Mouse (Mus musculus): ENCODE measurements at regions not wholly inside any gene's neighbourhood (a gene's known extent, or its start where the extent isn't known, plus 50 kb on each side); places are given as distances from the start of the nearest gene placed in this dataset.

DNA sequence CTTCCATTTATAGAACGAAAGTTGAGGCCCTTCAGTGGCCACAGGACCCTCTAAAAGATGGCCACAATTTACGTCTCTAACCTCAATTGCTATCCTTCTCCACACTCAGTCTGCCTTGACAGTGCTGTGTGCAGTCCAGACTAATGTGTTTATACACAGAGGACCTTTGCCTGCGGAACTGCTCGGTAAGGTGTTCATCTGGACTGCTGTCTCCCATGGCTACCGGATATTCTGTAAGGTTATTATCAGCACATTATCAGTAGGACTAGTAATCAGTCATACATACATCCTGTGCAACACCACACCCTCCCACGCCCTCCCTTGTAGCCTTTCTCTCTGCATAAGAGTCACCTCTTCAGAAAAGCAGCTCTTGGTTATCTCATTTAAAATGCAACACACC lies 98.0 kb upstream of the Nav3 start:
- dilution Hi-C loops (cut with MboI; ENCODE audit: extremely low pct_ligation_motif_present, extremely low pct_unique_long_range_greater_than_20kb, low sequenced_read_pairs) = no loop called here
- in situ Hi-C loops (cut with MboI; ENCODE audit: low pct_ligation_motif_present, low pct_unique_long_range_greater_than_20kb, low sequenced_read_pairs) = no loop called here

DNA sequence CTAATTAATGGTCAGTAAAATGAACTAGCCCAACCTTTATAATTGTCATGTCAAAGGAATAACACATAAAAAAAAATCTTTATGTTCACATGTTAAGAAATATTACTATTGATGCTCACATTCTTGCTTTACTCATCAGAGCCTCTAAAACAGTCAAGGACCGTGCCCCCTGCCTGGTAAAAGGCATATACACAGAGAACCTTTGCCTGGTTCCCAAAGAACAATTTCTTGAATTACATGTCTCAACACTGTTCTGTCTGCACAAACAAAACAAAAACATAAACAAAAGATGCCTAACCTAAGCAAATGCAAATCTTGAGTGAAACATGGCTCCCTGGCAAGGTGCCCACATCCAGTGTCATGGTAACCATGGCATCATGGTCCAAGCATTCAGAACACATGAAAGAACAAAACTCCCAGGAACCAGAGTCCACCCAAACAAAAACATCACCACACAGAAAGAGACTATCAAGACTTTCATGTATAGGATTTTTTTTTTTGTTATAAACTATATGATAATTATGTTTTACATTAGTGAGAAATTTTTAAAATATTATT lies 100.4 kb upstream of the Nav3 start:
- Histone ChIP-seq H3K27me3 (replicated peaks) (no peaks in the 10 kb centered on the region), H3K36me3 (replicated peaks in 1 of 2; ENCODE audit: control insufficient read depth in 1 of 2, insufficient read depth in 1 of 2, low read length in 1 of 2) (no peaks in the 10 kb centered on the region), H3K9ac (ENCODE audit: insufficient read depth, low read depth) (no peak overlapping the region), H3K27ac (ENCODE audit: insufficient read depth, low read depth) (no peak overlapping the region), H3K79me2 (replicated peaks; ENCODE audit: control insufficient read depth, extremely low read depth, insufficient read depth, poor library complexity, severe bottlenecking) (no peaks in the 10 kb centered on the region), H3K4me2 (ENCODE audit: insufficient read depth, low read depth, poor library complexity, severe bottlenecking) (no peak overlapping the region), H3K4me1 (ENCODE audit: control insufficient read depth in 1 of 2, insufficient read depth in 2 of 2) (no peaks in the 10 kb centered on the region), H3K4me3 (replicated peaks in 1 of 3; ENCODE audit: low read depth in 2 of 3, low read length in 2 of 3, poor library complexity in 1 of 3) (no peak overlapping the region), H3K9me3 (replicated peaks; ENCODE audit: low read length) (peaks cover 15% of the 10 kb centered on the region)
- DNase-seq (ENCODE audit: extremely low read depth) = no peak
- dilution Hi-C loops (cut with MboI; ENCODE audit: extremely low pct_ligation_motif_present, extremely low pct_unique_long_range_greater_than_20kb, low sequenced_read_pairs) = no loop called here
- in situ Hi-C loops (cut with MboI; ENCODE audit: low pct_ligation_motif_present, low pct_unique_long_range_greater_than_20kb, low sequenced_read_pairs) = no loop called here
- no peak for TF ChIP-seq MAZ (IDR thresholded peaks at IDR 0.05; ENCODE audit: low read depth, low read length)
- no peak for TF ChIP-seq SMC3 (IDR thresholded peaks at IDR 0.05; ENCODE audit: low read depth, low read length)
- TF ChIP-seq KAT2A (IDR thresholded peaks at IDR 0.05; ENCODE audit: insufficient replicate concordance, low read length) = no peak
- TF ChIP-seq JUN (IDR thresholded peaks at IDR 0.05; ENCODE audit: insufficient read depth, low read depth, low read length) = no peak
- TF ChIP-seq UBTF (IDR thresholded peaks at IDR 0.05; ENCODE audit: low read depth, low read length) = no peak
- no peak for TF ChIP-seq RCOR1 (conservative IDR thresholded peaks at IDR 0.05; ENCODE audit: low read depth, low read length)
- no peak for TF ChIP-seq IRF4 (IDR thresholded peaks at IDR 0.05; ENCODE audit: low read depth, low read length)
- TF ChIP-seq ZC3H11A (IDR thresholded peaks at IDR 0.05; ENCODE audit: low read depth, low read length) = no peak
- TF ChIP-seq MYC (IDR thresholded peaks at IDR 0.05; ENCODE audit: low read depth, low read length) = no peak
- no peak for TF ChIP-seq ZMIZ1 (IDR thresholded peaks at IDR 0.05; ENCODE audit: low read depth, low read length)
- no peak for TF ChIP-seq CHD1 (IDR thresholded peaks at IDR 0.05; ENCODE audit: low read depth, low read length)
- no peak for TF ChIP-seq NELFE (IDR thresholded peaks at IDR 0.05; ENCODE audit: low read depth, low read length)
- TF ChIP-seq USF2 (conservative IDR thresholded peaks at IDR 0.05; ENCODE audit: low read depth, low read length) = no peak
- TF ChIP-seq CTCF (conservative IDR thresholded peaks at IDR 0.05 in 1 of 2, IDR thresholded peaks at IDR 0.05 in 1 of 2; ENCODE audit: low read depth in 2 of 2, low read length in 2 of 2) = no peak
- no peak for TF ChIP-seq RAD21 (IDR thresholded peaks at IDR 0.05; ENCODE audit: low read depth, low read length)
- no peak for TF ChIP-seq ZNF384 (IDR thresholded peaks at IDR 0.05; ENCODE audit: low read depth, low read length)
- TF ChIP-seq ELF1 (IDR thresholded peaks at IDR 0.05; ENCODE audit: low read depth, low read length) = no peak
- TF ChIP-seq MAFK (IDR thresholded peaks at IDR 0.05; ENCODE audit: insufficient replicate concordance, low read length) = no peak
- TF ChIP-seq MEF2A (IDR thresholded peaks at IDR 0.05; ENCODE audit: borderline replicate concordance, low read depth, low read length) = no peak

More for the DNA sequence above, 98.0 kb upstream of the Nav3 start:
- no peak overlapping the region for H3K27ac ChIP-seq (ENCODE audit: insufficient read depth, low read depth)
- H3K79me2 ChIP-seq (replicated peaks; ENCODE audit: control insufficient read depth, extremely low read depth, insufficient read depth, poor library complexity, severe bottlenecking) = no peaks in the 10 kb centered on the region
- no peaks in the 10 kb centered on the region for H3K4me1 ChIP-seq (ENCODE audit: control insufficient read depth in 1 of 2, insufficient read depth in 2 of 2)
- DNase-seq (ENCODE audit: extremely low read depth) = no peak
- peaks cover 16% of the 10 kb centered on the region for H3K9me3 ChIP-seq (replicated peaks; ENCODE audit: low read length)
- no peak overlapping the region for H3K9ac ChIP-seq (ENCODE audit: insufficient read depth, low read depth)
- no peaks in the 10 kb centered on the region for H3K27me3 ChIP-seq (replicated peaks)
- no peaks in the 10 kb centered on the region for H3K36me3 ChIP-seq (replicated peaks in 1 of 2; ENCODE audit: control insufficient read depth in 1 of 2, insufficient read depth in 1 of 2, low read length in 1 of 2)
- no peak for TF ChIP-seq USF2 (conservative IDR thresholded peaks at IDR 0.05; ENCODE audit: low read depth, low read length)
- no peak for TF ChIP-seq MYC (IDR thresholded peaks at IDR 0.05; ENCODE audit: low read depth, low read length)
- TF ChIP-seq ZMIZ1 (IDR thresholded peaks at IDR 0.05; ENCODE audit: low read depth, low read length) = no peak
- TF ChIP-seq TCF12 (IDR thresholded peaks at IDR 0.05; ENCODE audit: low read depth, low read length) = no peak
- TF ChIP-seq SMC3 (IDR thresholded peaks at IDR 0.05; ENCODE audit: low read depth, low read length) = no peak
- TF ChIP-seq CHD1 (IDR thresholded peaks at IDR 0.05; ENCODE audit: low read depth, low read length) = no peak
- no peak for TF ChIP-seq ELF1 (IDR thresholded peaks at IDR 0.05; ENCODE audit: low read depth, low read length)
- TF ChIP-seq JUN (IDR thresholded peaks at IDR 0.05; ENCODE audit: insufficient read depth, low read depth, low read length) = no peak
- TF ChIP-seq IRF4 (IDR thresholded peaks at IDR 0.05; ENCODE audit: low read depth, low read length) = no peak
- no peak for TF ChIP-seq ZC3H11A (IDR thresholded peaks at IDR 0.05; ENCODE audit: low read depth, low read length)
- H3K4me3 ChIP-seq (replicated peaks in 1 of 3; ENCODE audit: low read depth in 2 of 3, low read length in 2 of 3, poor library complexity in 1 of 3) = no peak overlapping the region
- H3K4me2 ChIP-seq (ENCODE audit: insufficient read depth, low read depth, poor library complexity, severe bottlenecking) = no peak overlapping the region

All from CH12.LX (cell line).